In the genomic region with DNA sequence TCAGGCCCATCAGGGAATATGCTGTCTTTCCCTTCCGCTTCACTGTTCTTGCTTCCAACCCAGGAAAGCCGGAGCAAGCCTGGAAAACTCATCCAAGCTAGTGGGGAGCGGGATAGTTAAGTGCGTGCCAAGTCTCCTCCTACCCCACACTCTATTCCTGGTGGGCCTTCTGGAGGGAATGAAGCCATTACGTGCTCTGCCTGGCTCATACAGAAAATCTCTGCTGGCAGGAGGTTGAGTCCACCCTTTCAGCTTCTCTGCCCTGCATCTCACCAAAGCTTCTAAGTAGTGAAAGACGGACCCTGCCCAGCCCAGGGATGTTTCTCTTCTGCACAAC, we compare ENCODE assay signal across 18 mouse cellular contexts. TPM values are rescaled to one million over a fixed set of nuclear protein-coding genes. Genes with fewer than 3 reads are reported as not detected.
DNase-seq lines count a peak whose midpoint lies in the region; ATAC-seq and TF ChIP-seq lines count a peak whose summit lies in the region.
"Had no signal": no experiment of that assay in that cellular context is flagged by ENCODE, and none has a peak within 500 bp of the region (broad histone marks: within the 10 kb centered on the region; RNA-seq: fewer than 3 reads in every experiment).

No protein-coding gene starts in this region.

- H3K27me3 ChIP-seq in heart, adult 2 months (ENCODE audit: control insufficient read depth, insufficient read depth, low read length) = no peaks in the 10 kb centered on the region
- no peaks in the 10 kb centered on the region for H3K27me3 ChIP-seq in lung, embryonic 16.5 days (ENCODE audit: control insufficient read depth, insufficient read depth, low read depth, low read length)
- H3K27me3 ChIP-seq in embryonic facial prominence, embryonic 15.5 days = no peaks in the 10 kb centered on the region
- H3K27me3 ChIP-seq in neural tube, embryonic 14.5 days (ENCODE audit: control insufficient read depth, insufficient read depth, low read length) = no peaks in the 10 kb centered on the region
- H3K27me3 ChIP-seq in liver, embryonic 11.5 days (replicated peaks; ENCODE audit: control insufficient read depth, insufficient read depth, low read length) = no peaks in the 10 kb centered on the region
- H3K27me3 ChIP-seq: liver, embryonic 15.5 days had no signal

- ATAC-seq in lung, embryonic 16.5 days (ENCODE audit: low read depth) = peak; percentile 36
- ATAC-seq in embryonic facial prominence, embryonic 15.5 days (ENCODE audit: insufficient number of reproducible peaks, low FRiP score, low TSS enrichment, low read depth) = peak; percentile 60
- peak; percentile 32; the same call in 1 of the 2 replicates for ATAC-seq in neural tube, embryonic 14.5 days (ENCODE audit: low read depth)
- no peak for ATAC-seq in liver, embryonic 11.5 days (replicated peaks; ENCODE audit: low FRiP score)
- ATAC-seq in megakaryocyte-erythroid progenitor cell, adult 5-6 weeks (replicated peaks; ENCODE audit: low FRiP score, low TSS enrichment, poor library complexity, severe bottlenecking) = no peak

- intact Hi-C loops in heart, adult 2 months (cut with DNase I) = no loop called here
- intact Hi-C loops in heart, postnatal 36 days (cut with DNase I) = no loop called here

- H3K4me1 ChIP-seq in heart, adult 2 months (ENCODE audit: control insufficient read depth, insufficient read depth, low read length) = peaks cover 5% of the 10 kb centered on the region
- peaks cover 40% of the 10 kb centered on the region for H3K4me1 ChIP-seq in lung, embryonic 16.5 days (replicated peaks; ENCODE audit: control insufficient read depth, insufficient read depth, low read length)
- peaks cover 14% of the 10 kb centered on the region for H3K4me1 ChIP-seq in lung, adult 2 months (ENCODE audit: control insufficient read depth, insufficient read depth, low read length)
- H3K4me1 ChIP-seq in embryonic facial prominence, embryonic 15.5 days = peaks cover 51% of the 10 kb centered on the region
- H3K4me1 ChIP-seq in neural tube, embryonic 14.5 days (ENCODE audit: control insufficient read depth, insufficient read depth, low read length) = 0 out of 2 replicates have a peak, but pooled peaks cover 2% of the 10 kb centered on the region
- peaks cover 41% of the 10 kb centered on the region for H3K4me1 ChIP-seq in liver, embryonic 11.5 days (replicated peaks; ENCODE audit: control insufficient read depth, insufficient read depth, low read length)

- no peaks in the 10 kb centered on the region for H3K9me3 ChIP-seq in lung, embryonic 16.5 days (ENCODE audit: control insufficient read depth, low read length)
- H3K9me3 ChIP-seq in embryonic facial prominence, embryonic 15.5 days (replicated peaks) = no peaks in the 10 kb centered on the region
- H3K9me3 ChIP-seq in neural tube, embryonic 14.5 days (ENCODE audit: control insufficient read depth, low read length) = no peaks in the 10 kb centered on the region
- H3K9me3 ChIP-seq in liver, embryonic 11.5 days (ENCODE audit: control insufficient read depth, low read length) = no peaks in the 10 kb centered on the region
- H3K9me3 ChIP-seq: liver, embryonic 15.5 days had no signal

- no peak overlapping the region for H3K9ac ChIP-seq in heart, adult 2 months (ENCODE audit: low read depth, low read length)
- H3K9ac ChIP-seq in lung, embryonic 16.5 days (ENCODE audit: low read length) = no peak overlapping the region
- H3K9ac ChIP-seq in embryonic facial prominence, embryonic 15.5 days = no peak overlapping the region
- no peak overlapping the region for H3K9ac ChIP-seq in neural tube, embryonic 14.5 days (replicated peaks; ENCODE audit: low read depth, low read length)
- H3K9ac ChIP-seq in liver, embryonic 11.5 days (ENCODE audit: low read depth, low read length) = no peak overlapping the region
- H3K9ac ChIP-seq: liver, embryonic 15.5 days had no signal

- H3K79me2 ChIP-seq in heart, adult 2 months (replicated peaks; ENCODE audit: control insufficient read depth, insufficient read depth, low read length) = no peaks in the 10 kb centered on the region

- H3K4me2 ChIP-seq in lung, embryonic 16.5 days (ENCODE audit: low read depth, low read length) = no peak overlapping the region
- no peak overlapping the region; the same call in 1 of the 2 replicates for H3K4me2 ChIP-seq in embryonic facial prominence, embryonic 15.5 days (replicated peaks)
- no peak overlapping the region for H3K4me2 ChIP-seq in neural tube, embryonic 14.5 days (ENCODE audit: low read depth, low read length)
- H3K4me2 ChIP-seq in liver, embryonic 11.5 days = no peak overlapping the region
- H3K4me2 ChIP-seq: liver, embryonic 15.5 days had no signal

- TF ChIP-seq EP300 in heart, adult 2 months (IDR thresholded peaks at IDR 0.05; ENCODE audit: insufficient read depth, low read depth, low read length) = no peak

- no peak for DNase-seq in heart, adult 2 months
- DNase-seq in heart, postnatal 36 days = no peak
- no peak for DNase-seq in lung, adult 2 months
- DNase-seq in liver, embryonic 11.5 days (ENCODE audit: low spot score) = no peak
- DNase-seq: cerebellum, postnatal 36 days; kidney, adult 11 months; kidney, postnatal 36 days; right cerebral cortex, postnatal 14 days had no signal

- peak; percentile 38; the same call in 1 of the 2 replicates for TF ChIP-seq POLR2A in heart, adult 2 months (IDR thresholded peaks at IDR 0.05; ENCODE audit: insufficient read depth, low read depth, low read length)
- TF ChIP-seq POLR2A in lung, adult 2 months (IDR thresholded peaks at IDR 0.05; ENCODE audit: borderline replicate concordance, extremely low read depth, low read depth, low read length) = no peak

- TF ChIP-seq CTCF in heart, adult 2 months (IDR thresholded peaks at IDR 0.05) = no peak
- no peak for TF ChIP-seq CTCF in lung, adult 2 months (IDR thresholded peaks at IDR 0.05; ENCODE audit: insufficient read depth, low read length)

- H3K36me3 ChIP-seq in heart, adult 2 months (ENCODE audit: control insufficient read depth, insufficient read depth, low read length) = no peaks in the 10 kb centered on the region
- no peaks in the 10 kb centered on the region for H3K36me3 ChIP-seq in lung, embryonic 16.5 days (ENCODE audit: control insufficient read depth, insufficient read depth, low read length)
- no peaks in the 10 kb centered on the region for H3K36me3 ChIP-seq in embryonic facial prominence, embryonic 15.5 days
- H3K36me3 ChIP-seq in neural tube, embryonic 14.5 days (ENCODE audit: control insufficient read depth, insufficient read depth, low read length) = no peaks in the 10 kb centered on the region
- no peaks in the 10 kb centered on the region for H3K36me3 ChIP-seq in liver, embryonic 11.5 days (ENCODE audit: control insufficient read depth, insufficient read depth, low read length)
- H3K36me3 ChIP-seq: liver, embryonic 15.5 days had no signal

- no peak overlapping the region for H3K4me3 ChIP-seq in heart, adult 2 months
- H3K4me3 ChIP-seq in lung, embryonic 16.5 days (ENCODE audit: low read length) = no peak overlapping the region
- no peak overlapping the region for H3K4me3 ChIP-seq in lung, adult 2 months (replicated peaks; ENCODE audit: extremely low read depth, low read depth, low read length)
- no peak overlapping the region for H3K4me3 ChIP-seq in embryonic facial prominence, embryonic 15.5 days (replicated peaks)
- H3K4me3 ChIP-seq in neural tube, embryonic 14.5 days (ENCODE audit: low read depth, low read length) = no peak overlapping the region
- no peak overlapping the region for H3K4me3 ChIP-seq in liver, embryonic 11.5 days (ENCODE audit: low read depth, low read length)
- H3K4me3 ChIP-seq: liver, embryonic 15.5 days had no signal

- peak overlapping the region; percentile 75 for H3K27ac ChIP-seq in heart, adult 2 months
- peak overlapping the region; percentile 28 for H3K27ac ChIP-seq in lung, embryonic 16.5 days (ENCODE audit: low read length)
- H3K27ac ChIP-seq in embryonic facial prominence, embryonic 15.5 days (replicated peaks) = peak overlapping the region; percentile 81
- no peak overlapping the region for H3K27ac ChIP-seq in neural tube, embryonic 14.5 days (ENCODE audit: low read depth, low read length)
- no peak overlapping the region for H3K27ac ChIP-seq in liver, embryonic 11.5 days (ENCODE audit: low read depth, low read length)
- H3K27ac ChIP-seq: liver, embryonic 15.5 days had no signal

- 48% methylated on average over 6 of the region's 6 CpGs for WGBS in heart, adult 2 months
- WGBS in lung, embryonic 16.5 days = 64% methylated on average over 6 of the region's 6 CpGs
- 86% methylated on average over 6 of the region's 6 CpGs for WGBS in lung, adult 2 months
- WGBS in embryonic facial prominence, embryonic 15.5 days = 44% methylated on average over 6 of the region's 6 CpGs
- WGBS in neural tube, embryonic 14.5 days = 59% methylated on average over 6 of the region's 6 CpGs
- WGBS in liver, embryonic 11.5 days = 86% methylated on average over 6 of the region's 6 CpGs

RNA-seq across cellular contexts. Expression of a gene that starts 3.5 kb away (rescaled TPM):
- total RNA-seq in heart, adult 2 months (2021) = 100 to 1,000 TPM; 377 to 449 TPM
- polyA plus RNA-seq in heart, adult 2 months (2012; rRNA removed) = 433 and 638 TPM in 2 replicates
- 100 to 1,000 TPM; 360 to 594 TPM for total RNA-seq in heart, postnatal 36 days (2021)
- polyA plus RNA-seq in lung, embryonic 16.5 days (2015; fragmentation: Nextera tagmentation; extraction: Ambion mirVana) = 70.5 and 84.9 TPM in 2 replicates
- 1,047 and 1,116 TPM in 2 replicates for polyA plus RNA-seq in lung, adult 2 months (2012; rRNA removed)
- 118 and 123 TPM in 2 replicates for polyA plus RNA-seq in embryonic facial prominence, embryonic 15.5 days (2015; fragmentation: Nextera tagmentation; extraction: Ambion mirVana)
- polyA plus RNA-seq in neural tube, embryonic 14.5 days (2014; fragmentation: Nextera tagmentation; extraction: Ambion mirVana) = 0.20 and 0.84 TPM in 2 replicates
- polyA plus RNA-seq in liver, embryonic 11.5 days (2014; fragmentation: Nextera tagmentation; extraction: Ambion mirVana) = 6.1 and 8.0 TPM in 2 replicates
- 441 and 451 TPM in 2 replicates for total RNA-seq in megakaryocyte-erythroid progenitor cell, adult 5-6 weeks (2014; fragmentation: Nextera tagmentation)
- 409 and 437 TPM in 2 replicates for total RNA-seq in megakaryocyte-erythroid progenitor cell, adult 5-6 weeks (2017)

RNA-seq across cellular contexts. Expression of a gene that starts 43.4 kb away (rescaled TPM):
- not detected for total RNA-seq in heart, adult 2 months (2021)
- polyA plus RNA-seq in heart, adult 2 months (2012; rRNA removed) = not detected in 2 replicates
- not detected for total RNA-seq in heart, postnatal 36 days (2021)
- 0.10 TPM in 1 of 2 replicates, not detected in the other for polyA plus RNA-seq in lung, embryonic 16.5 days (2015; fragmentation: Nextera tagmentation; extraction: Ambion mirVana)
- not detected in 2 replicates for polyA plus RNA-seq in lung, adult 2 months (2012; rRNA removed)
- not detected in 2 replicates for polyA plus RNA-seq in embryonic facial prominence, embryonic 15.5 days (2015; fragmentation: Nextera tagmentation; extraction: Ambion mirVana)
- not detected in 2 replicates for polyA plus RNA-seq in neural tube, embryonic 14.5 days (2014; fragmentation: Nextera tagmentation; extraction: Ambion mirVana)
- polyA plus RNA-seq in liver, embryonic 11.5 days (2014; fragmentation: Nextera tagmentation; extraction: Ambion mirVana) = not detected in 2 replicates
- total RNA-seq in megakaryocyte-erythroid progenitor cell, adult 5-6 weeks (2014; fragmentation: Nextera tagmentation) = not detected in 2 replicates
- total RNA-seq in megakaryocyte-erythroid progenitor cell, adult 5-6 weeks (2017) = not detected in 2 replicates
- total RNA-seq: gastrocnemius, postnatal 4 days; left cerebral cortex, adult 18-20 months; MEL had no signal
- polyA plus RNA-seq: C2C12; urinary bladder, adult 2 months had no signal

Comparison
In these comparisons a context has a peak if more than half of its experiments do, and no peak if none do; other contexts are left out.
1. H3K27ac ChIP-seq: peak in heart, adult 2 months (single experiment), lung, embryonic 16.5 days (single experiment) and embryonic facial prominence, embryonic 15.5 days (single experiment); none in neural tube, embryonic 14.5 days (single experiment) and liver, embryonic 11.5 days (single experiment).
2. ATAC-seq: peak in lung, embryonic 16.5 days (single experiment), embryonic facial prominence, embryonic 15.5 days (single experiment) and neural tube, embryonic 14.5 days (single experiment); none in liver, embryonic 11.5 days (single experiment) and megakaryocyte-erythroid progenitor cell, adult 5-6 weeks (single experiment).